Mouse (Mus musculus) embryonic fibroblast, embryonic 13.5 days (primary cell): ENCODE data around the gene Acot3.
"Not testable (repeated sequence)": the region's sequence is repeated elsewhere in the genome, so short reads cannot be mapped to it uniquely, and the experiment has no call there.

Experiments used
- CTCF ChIP-seq: IDR thresholded peaks from 2 replicates; pipeline ENCODE4 v1.5.1; 2011; ENCODE audit warnings: mild to moderate bottlenecking, control low read depth, low read length, moderate library complexity, borderline replicate concordance; ENCODE audit not compliant: insufficient read depth
- POLR2A ChIP-seq: IDR thresholded peaks from 2 replicates; pipeline ENCODE4 v1.6.1; 2011; ENCODE audit warnings: low read depth, mild to moderate bottlenecking, control low read depth, low read length, moderate library complexity

- not testable (repeated sequence) for TF ChIP-seq CTCF, POLR2A
These were observed 22.9 kb upstream of the Acot3 start for GRCm38 (mm10) chr12:84029043-84029442.
